Mouse (Mus musculus) bone marrow macrophage, adult 2 months (primary cell): ENCODE measurements around the gene Hsf5.

Experiments
- CTCF ChIP-seq: IDR thresholded peaks from 2 replicates; pipeline ENCODE4 v1.5.1; 2012; ENCODE audit warnings: low read depth, mild to moderate bottlenecking, low read length, moderate library complexity
- POLR2A ChIP-seq: IDR thresholded peaks from 2 replicates; pipeline ENCODE4 v1.6.1; 2012; ENCODE audit warnings: mild to moderate bottlenecking, low read depth, low read length, borderline replicate concordance

- TF ChIP-seq CTCF = no peak
- no peak for TF ChIP-seq POLR2A
These were observed 25.9 kb downstream of the Hsf5 start for GRCm38 (mm10) chr11:87642865-87643264.
